Mouse (Mus musculus) thymus, adult 2 months (tissue): ENCODE measurements around the gene Rlbp1.

ENCODE experiments used
- CTCF ChIP-seq: fragments of 200-500 bp; IDR thresholded peaks from 2 replicates; pipeline ENCODE4 v1.5.1; 2012; ENCODE audit warnings: mild to moderate bottlenecking, control low read depth, low read length, moderate library complexity, borderline replicate concordance; ENCODE audit not compliant: control insufficient read depth, poor library complexity, insufficient read depth; ENCODE audit errors: extremely low read depth
- POLR2A ChIP-seq: fragments of 200-500 bp; IDR thresholded peaks from 2 replicates; pipeline ENCODE4 v1.6.1; 2012; ENCODE audit warnings: mild to moderate bottlenecking, low read length, control low read depth, moderate library complexity; ENCODE audit not compliant: control insufficient read depth, poor library complexity, insufficient read depth; ENCODE audit errors: extremely low read depth

DNA sequence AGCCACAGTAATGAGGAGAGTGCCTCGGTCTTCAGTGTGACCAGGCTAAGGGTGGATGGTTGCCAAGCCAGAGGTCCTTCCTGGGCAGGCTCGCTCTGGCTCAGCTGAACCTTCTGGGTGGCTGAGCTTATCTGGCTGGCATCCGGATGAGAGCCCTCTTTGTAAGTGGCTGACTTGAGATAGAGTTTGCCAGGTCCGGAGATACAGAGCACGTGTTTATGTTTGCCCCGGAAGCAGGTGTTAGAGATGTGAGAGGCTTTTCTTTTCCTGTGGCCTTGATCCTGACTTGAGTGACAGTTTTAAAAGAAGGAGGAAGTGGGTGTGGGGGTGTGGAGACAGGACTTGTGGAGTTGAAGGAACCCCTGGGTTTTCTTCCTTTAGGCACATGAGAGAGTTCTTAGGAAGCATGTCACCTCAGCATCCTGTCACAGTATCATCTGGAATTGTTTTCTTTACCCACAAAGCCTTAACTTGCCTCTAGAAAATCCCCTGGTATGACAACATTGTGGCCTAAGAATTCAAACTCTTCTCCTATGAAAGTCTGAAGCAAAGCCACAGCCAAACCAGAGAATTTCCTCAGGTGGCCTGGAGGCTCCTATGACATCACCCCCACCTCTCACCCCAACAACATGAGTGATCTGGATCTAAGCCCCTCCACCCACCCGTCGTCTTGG is 23.3 kb downstream of the Rlbp1 start:
- TF ChIP-seq CTCF (no peak), POLR2A (peak; percentile 56; the same call in 1 of the 2 replicates)
